Mouse (Mus musculus): ENCODE measurements around the gene Sh3gl2.

The Sh3gl2 gene

GRCm38 (mm10) chr4:85319092-85319491, 114.2 kb downstream of the Sh3gl2 start:
- DNase-seq: no peak

GRCm38 (mm10) chr4:85325454-85325853, 120.5 kb downstream of the Sh3gl2 start:
- no peak for DNase-seq

DNA sequence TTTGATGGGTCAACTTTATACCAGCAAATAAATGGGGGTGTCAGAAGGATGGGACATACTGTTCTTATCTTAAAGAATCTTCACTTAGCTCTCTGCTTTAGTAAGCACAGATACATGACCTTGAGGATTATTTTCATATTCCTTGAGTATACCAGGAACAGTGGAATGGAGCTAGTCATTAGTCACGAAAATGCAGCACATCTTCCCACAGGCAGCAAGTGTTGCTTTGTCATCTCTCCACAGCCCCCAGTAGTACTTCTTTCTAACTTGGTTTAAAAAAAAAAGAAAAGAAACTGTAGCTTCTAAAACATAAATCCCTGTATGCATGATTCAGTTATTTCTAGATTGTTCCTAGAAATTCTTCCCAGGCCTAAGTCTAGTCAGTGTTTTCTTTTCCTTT, 121.1 kb downstream of the Sh3gl2 start:
- DNase-seq: no peak

DNA sequence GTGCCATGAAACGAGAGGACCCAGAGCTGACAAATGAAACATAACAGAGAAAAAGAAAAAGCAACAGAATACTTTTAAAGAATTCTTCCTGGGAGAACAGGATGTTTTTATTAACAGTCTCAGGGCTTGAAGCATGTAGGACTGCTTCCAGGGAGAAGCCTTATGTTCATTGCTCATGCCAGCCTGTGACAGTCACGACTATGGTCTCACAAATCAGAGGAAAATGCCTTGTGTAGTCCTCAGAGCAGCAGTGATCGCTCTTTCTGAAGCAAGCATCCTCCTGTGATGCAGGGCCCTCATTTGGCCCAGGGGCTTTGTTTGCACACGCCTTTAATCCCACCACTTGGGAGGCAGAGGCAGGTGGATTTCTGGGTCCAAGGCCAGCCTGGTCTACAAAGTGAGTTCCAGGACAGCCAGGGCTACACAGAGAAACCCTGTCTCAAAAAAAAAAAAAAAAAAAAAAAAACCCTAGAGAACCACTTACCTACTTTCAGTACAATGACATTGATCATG, 129.8 kb downstream of the Sh3gl2 start:
- DNase-seq: no peak

DNA sequence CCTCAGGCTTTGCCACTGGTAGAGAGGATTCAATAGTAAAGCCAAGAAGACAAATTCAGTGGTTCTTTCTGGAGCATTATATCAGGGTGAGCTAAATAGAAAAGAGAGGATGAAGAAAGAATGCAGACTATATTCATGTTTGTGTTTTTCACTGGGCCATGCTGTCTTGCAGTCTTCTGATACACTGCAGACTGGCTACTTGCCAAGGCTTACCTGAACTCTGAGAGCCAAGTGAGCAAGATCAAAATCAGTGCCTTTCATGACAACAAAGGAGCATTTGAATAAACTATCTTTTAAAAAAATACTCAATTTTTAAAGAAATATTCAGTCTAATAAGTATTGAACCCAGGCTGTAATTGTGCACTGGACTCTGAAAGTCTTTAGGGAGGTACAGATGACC, 131.4 kb downstream of the Sh3gl2 start:
- DNase-seq: no peak

DNA sequence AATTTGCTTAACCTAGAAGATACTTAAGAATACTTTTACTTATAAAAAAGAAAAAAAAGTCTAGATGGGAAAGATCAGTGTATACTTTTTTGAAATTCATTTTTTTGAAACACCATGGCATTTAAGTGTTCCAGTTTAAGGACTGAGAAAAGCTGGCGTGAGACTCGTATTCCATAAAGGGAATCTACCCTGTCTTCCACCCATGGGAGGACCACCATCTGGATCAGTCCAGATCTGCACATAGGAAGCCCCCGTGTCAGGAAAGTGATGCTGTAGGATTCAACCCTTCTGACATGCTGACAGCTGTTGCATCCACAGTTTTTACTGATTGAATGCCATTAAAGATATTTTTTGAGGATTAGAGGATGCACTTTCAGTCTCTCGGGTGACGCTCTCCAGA, 134.2 kb downstream of the Sh3gl2 start:
- DNase-seq: no peak

- DNase-seq: no peak
Observed at GRCm38 (mm10) chr4:85340686-85341085, 135.8 kb downstream of the Sh3gl2 start.

DNA sequence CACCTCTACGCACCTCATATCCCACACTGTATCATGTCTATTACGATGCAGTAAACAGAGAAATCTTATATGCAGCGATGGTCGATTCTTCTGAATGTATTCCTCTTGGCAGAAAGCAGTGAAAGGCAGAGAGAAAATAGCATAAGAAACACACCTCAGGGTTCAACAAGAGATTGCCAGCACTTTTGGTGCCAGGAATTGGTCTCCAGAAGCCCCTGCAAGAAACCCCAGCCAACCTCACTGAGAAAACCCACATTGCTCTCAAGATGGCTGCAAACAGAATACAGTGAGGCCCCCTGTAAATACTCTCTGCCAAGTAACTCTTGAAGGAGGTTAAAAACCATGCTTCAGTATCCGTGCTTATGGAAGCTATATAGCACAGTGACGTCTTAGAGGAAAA, 141.0 kb downstream of the Sh3gl2 start:
- no peak for DNase-seq

GRCm38 (mm10) chr4:85348079-85348643, 143.2 kb downstream of the Sh3gl2 start:
- DNase-seq: no peak

DNA sequence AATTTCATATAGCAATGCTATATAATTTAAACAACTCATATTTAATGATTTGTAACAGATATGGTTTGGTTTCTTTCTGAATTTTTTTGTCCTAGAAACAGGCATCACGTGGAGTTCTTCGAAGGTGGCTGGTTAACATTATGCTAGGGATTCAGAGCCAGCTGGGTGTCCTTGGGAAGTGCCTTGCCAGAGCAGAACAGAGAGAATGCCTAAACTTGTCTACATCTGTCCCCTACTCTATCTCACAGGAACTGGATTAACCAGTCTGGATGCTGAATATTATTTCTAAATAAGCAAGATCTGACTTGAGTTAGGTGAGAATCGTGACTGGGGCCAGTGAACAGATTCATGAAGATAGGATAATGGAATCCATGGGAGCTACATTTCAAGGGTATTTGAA, 157.7 kb downstream of the Sh3gl2 start:
- no peak for DNase-seq

- no peak for DNase-seq
Observed at GRCm38 (mm10) chr4:85363205-85363604, 158.3 kb downstream of the Sh3gl2 start.

DNA sequence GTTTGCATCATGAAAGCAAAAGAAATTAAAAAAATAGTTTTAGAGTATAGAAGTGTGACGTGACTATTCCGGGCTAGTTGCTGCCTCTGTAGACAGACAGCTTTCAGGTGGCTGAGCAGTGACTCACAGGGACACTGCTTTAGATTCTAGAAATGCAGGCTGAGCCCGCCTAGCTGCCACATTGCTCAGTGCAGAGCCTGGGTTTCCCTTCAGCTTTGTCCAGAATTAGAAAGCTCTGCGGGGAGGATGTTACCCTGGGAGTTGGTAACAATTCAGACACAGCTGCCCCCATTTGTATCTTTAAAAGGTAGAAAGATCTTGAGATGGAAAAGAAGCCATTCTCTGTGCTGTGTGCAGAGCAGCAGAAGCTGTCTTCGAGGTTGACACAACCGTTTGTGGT, 166.1 kb downstream of the Sh3gl2 start:
- peak; percentile 68 for DNase-seq

GRCm38 (mm10) chr4:85374801-85375200, 169.9 kb downstream of the Sh3gl2 start:
- peak; percentile 63 for DNase-seq

DNA sequence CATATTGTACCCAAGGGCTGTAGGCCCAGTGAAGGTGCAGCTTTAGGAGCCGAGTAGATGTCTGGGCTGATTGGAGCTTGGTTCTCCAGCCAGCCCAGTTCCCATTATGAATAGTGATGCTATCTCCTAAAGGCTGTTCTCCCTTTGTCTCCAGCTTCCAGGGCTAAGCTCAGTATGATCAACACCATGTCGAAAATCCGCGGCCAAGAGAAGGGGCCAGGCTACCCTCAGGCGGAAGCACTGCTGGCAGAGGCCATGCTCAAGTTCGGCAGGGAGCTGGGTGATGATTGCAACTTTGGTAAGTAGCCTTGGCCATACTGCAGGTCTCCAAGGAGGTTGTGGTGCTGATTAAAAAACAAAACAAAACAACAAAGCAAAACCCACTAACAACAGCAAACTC, 171.3 kb downstream of the Sh3gl2 start:
- no peak for DNase-seq

DNA sequence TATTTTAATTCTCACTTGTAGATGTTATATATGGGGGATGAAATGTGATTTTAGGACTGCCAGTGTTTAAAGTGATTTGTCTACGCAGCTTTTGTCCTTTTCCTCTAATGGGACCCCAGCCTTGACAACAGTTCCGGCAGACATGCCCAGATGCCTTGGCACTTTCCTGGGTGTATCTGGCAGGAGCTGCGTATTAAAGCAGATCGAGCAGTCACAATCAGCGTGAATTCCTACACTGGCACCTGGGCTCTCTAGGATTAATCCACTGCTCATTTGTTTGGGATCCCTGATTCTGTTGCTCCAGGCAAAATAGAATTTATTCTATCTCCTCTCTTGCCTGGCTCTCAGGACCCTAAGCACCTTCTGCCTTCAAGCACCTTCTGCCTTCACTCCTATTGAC, 171.7 kb downstream of the Sh3gl2 start:
- DNase-seq: no peak

GRCm38 (mm10) chr4:85385241-85385640, 180.3 kb downstream of the Sh3gl2 start:
- peak; percentile 54 for DNase-seq

- peak; percentile 51 for DNase-seq
Observed at GRCm38 (mm10) chr4:85387676-85388075, 182.8 kb downstream of the Sh3gl2 start.

DNA sequence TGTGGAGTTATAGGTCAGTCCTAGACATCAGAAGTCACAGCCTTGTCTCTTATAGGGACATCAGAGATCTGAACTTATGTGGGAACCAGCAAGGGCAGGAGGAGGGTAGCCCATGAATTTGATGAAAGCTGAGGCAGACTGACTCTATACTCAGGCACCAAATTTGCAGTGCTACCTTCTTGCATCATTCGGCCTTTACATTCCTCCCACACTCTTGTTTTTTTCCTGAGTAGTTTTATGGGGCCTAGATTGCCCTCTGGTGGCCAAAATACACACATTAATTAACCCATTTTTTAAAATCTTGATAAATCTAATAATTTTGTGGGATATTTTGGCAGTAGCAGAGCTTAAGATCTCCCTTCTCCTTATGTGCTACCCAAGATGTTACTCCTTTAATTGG, 186.9 kb downstream of the Sh3gl2 start:
- peak; percentile 48 for DNase-seq

DNA sequence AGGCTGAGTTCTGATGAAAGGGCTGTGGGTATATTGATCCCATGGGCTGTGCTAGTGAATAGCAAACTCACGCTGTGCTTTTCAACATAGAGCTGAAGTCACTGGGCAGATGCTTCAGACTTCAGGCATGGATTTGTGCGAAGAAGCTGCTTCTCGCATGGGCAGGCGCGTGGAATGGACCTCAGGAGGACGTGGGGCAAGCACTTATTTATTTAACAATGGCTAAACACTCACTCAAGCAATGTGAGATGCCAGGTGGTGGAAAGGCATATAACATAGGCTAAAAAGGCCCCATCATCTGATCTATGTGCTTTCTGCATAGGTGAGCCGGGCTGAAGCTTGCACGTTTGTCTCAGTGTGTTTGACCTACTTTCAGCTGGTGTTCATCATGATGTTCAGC, 193.8 kb downstream of the Sh3gl2 start:
- peak; percentile 61 for DNase-seq

DNA sequence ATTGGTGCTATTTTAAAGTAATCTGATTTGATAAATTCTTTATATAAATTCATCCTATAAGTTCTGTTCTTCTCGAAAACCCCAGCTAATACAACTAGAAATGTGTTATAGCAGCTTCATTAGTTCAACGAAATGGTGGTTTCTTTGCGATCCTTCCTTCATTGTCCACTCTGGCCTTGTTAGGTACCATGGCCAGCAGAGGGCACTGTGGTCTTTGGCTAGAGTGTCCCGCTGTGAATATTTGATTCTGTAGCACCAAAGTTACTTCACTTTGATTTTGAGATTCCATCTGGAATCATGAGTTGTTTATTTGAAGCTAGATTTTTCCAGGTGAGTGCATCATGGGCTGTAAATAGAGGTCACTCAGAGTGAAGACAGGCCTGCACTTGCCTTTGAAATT, 197.9 kb downstream of the Sh3gl2 start:
- DNase-seq: no peak

DNA sequence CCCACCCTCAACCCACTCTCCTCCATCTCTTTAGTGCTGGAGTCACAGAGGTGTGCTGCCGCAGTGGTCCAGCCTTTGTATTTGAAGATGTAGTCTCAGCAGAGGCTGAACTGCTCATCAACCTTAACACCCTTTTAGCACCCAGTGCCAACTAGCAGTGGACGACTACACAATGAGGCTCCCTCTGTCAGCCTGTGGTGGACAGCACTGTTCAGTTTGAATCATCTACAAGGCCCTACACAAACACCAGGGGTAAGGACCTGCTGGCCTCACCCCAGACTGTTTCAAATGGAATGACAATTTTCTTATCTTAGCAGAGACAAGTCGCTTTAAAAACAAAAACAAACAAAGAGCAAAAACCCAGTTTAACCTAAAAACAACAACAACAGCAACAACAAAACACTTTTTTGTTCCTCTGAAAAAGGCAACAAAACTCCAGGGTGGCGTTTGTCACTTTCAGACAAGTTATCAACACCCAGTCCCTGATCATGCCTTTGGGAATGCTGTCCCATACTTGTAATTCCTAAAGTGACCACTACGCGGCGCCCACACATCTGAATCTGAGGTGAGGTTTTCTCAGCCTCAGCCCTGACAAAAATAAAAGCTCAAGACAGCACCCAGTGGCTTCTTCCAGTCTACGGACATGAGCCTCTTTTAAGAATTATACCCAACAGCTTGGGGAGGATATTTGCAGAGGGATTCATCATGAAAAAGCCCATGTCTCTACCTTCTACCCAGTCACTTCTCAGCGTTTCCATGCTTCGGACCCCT, 199.7 kb downstream of the Sh3gl2 start:
- DNase-seq: no peak

- no peak for DNase-seq
Observed at GRCm38 (mm10) chr4:85405276-85405675, 200.3 kb downstream of the Sh3gl2 start.

GRCm38 (mm10) chr4:85416466-85416865, 211.5 kb downstream of the Sh3gl2 start:
- no peak for DNase-seq

- no peak for DNase-seq
Observed at GRCm38 (mm10) chr4:85420429-85420828, 215.5 kb downstream of the Sh3gl2 start.

GRCm38 (mm10) chr4:85426211-85426610, 221.3 kb downstream of the Sh3gl2 start:
- DNase-seq: no peak

All from heart, adult 11 months (tissue).